Mouse (Mus musculus) right cerebral cortex, adult 18-20 months (tissue): ENCODE results near the gene AI661453.
A peak's percentile ranks its signal among the peaks of the same experiment; 100 is the strongest.
"Not testable (repeated sequence)": the region's sequence is repeated elsewhere in the genome, so short reads cannot be mapped to it uniquely, and the experiment has no call there.

ENCODE experiments used
- DNase-seq: peaks from one replicate; pipeline ENCODE4 v3.0.0; 2022; ENCODE audit warnings: mixed read lengths

The AI661453 gene

DNA sequence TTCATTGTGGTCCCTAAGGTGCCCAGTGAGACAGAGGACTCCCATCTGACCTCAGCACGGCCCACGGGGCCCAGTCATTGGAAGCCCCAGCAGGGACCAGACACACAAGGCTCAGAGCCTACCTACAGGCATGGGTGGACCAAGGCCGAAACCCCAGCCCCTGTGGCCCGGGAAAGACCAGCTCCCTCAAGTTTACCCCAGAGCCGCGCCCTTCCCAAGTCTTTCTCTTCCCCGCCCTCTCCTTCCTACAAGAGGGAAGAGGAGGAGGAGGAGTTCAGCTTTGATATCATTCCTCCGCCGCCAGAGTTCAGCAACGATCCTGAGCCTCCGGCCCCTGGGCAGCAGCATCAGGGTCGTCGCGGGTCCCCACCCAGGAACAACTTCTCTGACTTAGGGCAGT, 31.6 kb downstream of the AI661453 start:
- no peak for DNase-seq

DNA sequence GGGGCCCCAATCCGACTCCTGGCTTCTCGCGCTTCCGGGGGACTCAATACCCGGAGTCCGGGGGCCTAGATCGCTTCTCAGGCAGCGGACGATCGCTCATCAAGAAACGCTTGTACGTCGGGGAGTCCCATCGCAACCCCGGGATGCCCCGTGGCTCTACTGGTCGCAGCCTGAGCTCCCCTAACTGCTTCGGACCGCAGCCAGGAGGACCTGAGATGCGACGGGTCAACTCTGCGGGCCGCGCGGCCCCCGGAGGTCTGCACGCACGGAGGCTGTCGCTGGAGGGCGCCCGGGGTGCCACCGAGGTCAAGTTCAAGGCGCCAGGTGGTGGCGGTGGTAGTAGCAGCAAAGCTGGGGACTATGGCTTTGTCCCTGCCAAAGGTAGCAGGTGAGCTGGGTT, 32.1 kb downstream of the AI661453 start:
- DNase-seq: no peak

DNA sequence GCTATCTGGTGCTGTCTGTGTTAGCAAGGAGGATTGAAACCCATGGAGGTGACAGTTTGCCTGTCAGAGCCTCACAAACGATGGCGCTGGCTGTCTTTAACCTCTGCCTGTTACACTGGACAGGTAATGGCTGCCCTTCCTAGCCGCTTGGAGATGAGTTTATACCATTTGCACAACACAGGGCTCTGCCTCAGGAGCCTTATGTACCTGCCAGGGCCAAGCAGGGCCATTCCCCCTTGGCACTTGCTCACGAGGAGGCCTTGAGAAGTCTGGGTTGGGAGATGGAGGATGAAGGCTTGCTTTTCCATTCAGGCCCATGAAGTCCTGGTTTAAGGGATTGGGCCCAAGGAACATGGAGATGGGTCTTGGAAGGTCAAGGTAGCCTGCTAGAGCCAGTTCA, 33.2 kb downstream of the AI661453 start:
- no peak for DNase-seq

GRCm38 (mm10) chr17:47470121-47470520, 33.7 kb downstream of the AI661453 start:
- no peak for DNase-seq

- no peak for DNase-seq
Measured at GRCm38 (mm10) chr17:47470686-47471085, 34.3 kb downstream of the AI661453 start.

DNA sequence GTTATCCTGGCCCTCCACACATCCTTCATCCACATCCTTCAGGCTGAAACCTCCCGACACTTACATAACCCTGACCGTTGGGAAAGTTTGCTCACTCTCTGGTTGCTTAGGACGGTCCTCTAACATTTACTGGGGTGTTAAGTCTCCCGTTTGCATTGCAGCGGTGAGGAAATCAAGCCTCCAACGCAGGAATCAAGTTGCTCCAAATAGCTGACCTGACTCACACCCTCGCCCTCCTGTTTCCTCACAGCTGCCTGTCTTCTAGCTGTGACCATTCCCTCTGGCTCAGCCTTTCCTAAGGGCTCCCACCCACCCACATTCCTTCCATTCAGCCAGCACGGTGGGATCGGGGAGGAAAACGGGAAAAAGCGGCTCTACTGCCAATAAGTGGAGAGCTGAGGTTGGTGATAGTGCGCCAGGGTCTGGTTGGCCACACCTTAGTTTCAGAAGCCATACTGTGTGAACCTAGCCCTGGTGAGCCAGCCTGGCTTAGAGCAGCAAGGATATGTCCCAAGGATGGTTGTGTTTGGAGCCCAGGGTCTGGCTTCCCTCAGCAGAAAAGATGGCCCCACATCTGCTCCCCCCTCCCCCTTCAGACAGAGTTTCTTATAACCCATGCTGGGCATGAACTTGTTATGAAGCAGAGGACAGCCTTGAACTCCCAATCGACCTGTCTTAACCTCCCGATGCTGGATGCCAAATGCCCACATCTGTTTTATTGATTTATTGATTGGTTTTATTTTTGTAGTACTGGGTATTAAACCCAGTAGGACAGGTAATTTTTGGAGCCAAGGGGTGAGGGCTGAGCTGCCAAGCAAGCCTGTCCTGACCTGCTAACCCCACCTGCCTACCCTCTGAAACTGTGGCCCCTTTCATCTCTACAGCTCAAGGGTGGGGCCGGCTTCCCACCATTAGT, 36.3 kb downstream of the AI661453 start:
- DNase-seq: peak; percentile 20

DNA sequence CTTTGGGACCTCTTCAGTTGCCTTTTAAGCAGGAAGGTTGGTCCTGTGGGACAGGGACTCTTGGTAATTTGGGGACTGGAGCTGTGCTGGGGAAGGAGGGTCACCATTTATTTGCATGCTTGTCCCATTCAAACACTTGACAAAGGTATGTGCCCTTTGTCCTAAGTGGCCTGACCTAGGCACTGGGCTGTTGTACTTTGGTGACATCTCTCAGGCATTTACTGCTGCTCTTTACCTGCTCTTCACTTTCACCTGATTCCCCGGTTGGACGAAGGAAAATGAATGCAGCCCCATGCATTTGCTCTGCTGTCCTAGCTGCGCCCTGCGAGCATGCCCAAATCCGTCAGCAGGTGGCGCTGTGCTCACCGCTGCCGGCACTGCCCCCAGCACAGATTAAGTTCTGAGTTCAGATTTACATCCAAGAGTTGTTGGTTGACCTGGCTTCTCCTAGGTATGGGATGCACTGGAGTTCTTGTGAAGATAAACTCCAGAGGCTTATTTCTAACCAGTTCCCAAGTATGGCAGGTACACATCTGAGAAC, 37.1 kb downstream of the AI661453 start:
- no peak for DNase-seq

DNA sequence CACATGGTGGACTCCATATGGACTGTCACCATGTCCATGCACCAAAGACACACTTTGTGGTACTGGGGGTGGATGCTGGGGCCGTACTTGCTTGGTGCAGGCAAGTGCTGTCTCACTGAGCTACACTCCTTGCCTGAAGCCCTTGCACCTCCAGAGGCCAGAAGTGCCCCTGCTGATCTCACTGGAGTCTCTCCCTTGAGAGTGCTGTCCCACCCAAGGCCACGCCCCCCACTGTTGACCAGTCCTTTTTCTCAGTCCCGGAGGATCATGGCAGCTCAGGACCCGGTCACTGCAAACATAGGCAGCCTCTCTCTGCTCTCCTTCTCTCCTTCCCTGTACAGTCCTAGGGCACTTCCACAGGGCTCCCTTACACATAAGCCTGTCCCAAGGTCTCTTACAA, 37.8 kb downstream of the AI661453 start:
- no peak for DNase-seq

- DNase-seq: no peak
Measured at GRCm38 (mm10) chr17:47475181-47475580, 38.8 kb downstream of the AI661453 start.

DNA sequence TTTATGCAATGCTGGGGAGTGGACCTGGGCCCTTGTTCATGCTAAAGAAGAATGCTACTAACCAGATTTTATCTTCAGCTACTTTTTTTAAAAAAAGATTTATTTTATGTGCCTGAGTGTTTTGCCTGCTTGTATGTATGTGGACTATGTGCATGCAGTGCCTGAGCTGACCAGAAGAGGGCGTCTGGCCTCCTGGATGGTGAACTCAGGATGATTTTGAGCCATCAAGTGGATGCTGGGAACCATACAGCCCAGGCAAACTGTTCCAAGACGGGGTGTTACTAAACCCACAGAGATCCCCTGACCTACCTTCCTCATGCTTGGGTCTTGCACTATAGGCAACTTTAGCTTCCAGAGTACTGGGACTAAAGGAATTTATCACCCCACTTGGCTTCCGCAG, 39.3 kb downstream of the AI661453 start:
- DNase-seq: no peak

- DNase-seq: no peak
Measured at GRCm38 (mm10) chr17:47479887-47480286, 43.5 kb downstream of the AI661453 start.

GRCm38 (mm10) chr17:47482401-47482800, 46.0 kb downstream of the AI661453 start:
- peak; percentile 18 for DNase-seq

DNA sequence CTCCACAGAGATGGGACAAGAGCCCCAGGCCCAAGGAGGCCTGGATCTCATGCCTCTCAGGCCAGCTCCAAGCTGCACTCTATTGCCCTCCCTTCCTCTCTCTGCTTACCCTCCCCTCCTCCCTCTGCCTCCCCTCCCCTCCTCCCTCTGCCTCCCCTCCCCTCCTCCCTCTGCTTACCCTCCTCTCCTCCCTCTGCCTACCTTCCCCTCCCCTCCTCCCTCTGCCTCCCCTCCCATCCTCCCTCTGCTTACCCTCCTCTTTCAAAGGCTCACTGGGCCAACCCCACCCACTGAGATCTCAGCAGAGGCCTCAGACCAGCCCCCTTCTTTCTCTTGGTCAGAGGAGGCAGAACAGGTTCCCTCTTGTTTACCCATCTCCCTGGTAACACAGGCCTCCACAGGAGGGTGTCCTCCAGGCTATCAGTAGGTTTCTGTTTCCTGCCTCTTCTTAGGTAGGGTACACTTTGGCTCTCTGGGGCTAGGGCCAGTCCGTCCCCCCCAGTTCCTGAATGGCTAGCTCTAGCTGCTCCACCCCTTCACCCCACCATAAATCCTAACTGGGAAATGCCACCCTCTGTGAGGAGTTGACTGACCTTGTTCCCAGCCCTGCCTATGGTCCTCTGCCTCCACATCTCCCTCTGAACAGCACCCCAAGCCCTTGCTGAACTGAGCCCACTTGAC, 48.0 kb downstream of the AI661453 start:
- no peak for DNase-seq

GRCm38 (mm10) chr17:47484993-47485392, 48.6 kb downstream of the AI661453 start:
- DNase-seq: no peak

- no peak for DNase-seq
Measured at GRCm38 (mm10) chr17:47485791-47486190, 49.4 kb downstream of the AI661453 start.

DNA sequence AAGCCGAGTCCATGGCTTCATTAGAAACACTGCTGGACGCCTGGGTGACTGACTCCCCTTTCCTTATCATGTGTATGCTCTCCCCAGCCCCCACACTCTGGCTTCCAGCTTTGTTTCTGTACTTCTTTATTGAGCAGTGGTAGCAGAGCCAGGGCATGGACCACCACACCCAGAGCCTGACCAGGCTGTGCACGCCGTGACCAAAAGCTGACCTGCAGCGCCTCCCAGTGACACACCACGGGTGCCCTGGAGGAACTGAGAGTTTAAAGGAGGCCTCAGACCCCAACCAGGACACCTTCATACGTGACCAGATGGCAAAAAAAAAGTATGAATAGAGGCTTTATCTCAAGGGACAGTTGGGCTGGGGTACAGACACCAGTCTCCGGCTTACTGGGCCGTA, 54.4 kb downstream of the AI661453 start:
- DNase-seq: no peak

GRCm38 (mm10) chr17:47492731-47493130, 56.3 kb downstream of the AI661453 start:
- DNase-seq: no peak

DNA sequence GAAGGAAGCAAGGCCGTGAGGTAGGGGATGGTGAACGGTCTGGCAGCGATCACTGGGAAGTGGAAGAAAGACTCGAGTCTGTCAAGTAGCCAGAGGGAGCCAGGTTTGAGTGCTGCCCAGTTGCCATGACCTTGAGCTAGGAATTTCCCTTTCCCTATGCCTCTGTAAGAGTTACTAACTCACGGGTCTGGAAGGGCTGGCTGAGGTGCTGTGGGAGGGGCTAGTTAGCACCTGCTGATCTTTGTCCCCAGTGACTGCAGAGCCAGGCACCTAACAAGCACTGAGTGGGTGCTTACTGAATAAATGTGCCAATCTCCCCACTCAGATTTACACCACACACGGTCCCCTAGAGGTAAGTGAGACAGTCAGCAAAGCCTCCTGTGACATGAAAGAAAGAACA, 57.2 kb downstream of the AI661453 start:
- DNase-seq: no peak

- DNase-seq: no peak
Measured at GRCm38 (mm10) chr17:47494132-47494531, 57.7 kb downstream of the AI661453 start.

DNA sequence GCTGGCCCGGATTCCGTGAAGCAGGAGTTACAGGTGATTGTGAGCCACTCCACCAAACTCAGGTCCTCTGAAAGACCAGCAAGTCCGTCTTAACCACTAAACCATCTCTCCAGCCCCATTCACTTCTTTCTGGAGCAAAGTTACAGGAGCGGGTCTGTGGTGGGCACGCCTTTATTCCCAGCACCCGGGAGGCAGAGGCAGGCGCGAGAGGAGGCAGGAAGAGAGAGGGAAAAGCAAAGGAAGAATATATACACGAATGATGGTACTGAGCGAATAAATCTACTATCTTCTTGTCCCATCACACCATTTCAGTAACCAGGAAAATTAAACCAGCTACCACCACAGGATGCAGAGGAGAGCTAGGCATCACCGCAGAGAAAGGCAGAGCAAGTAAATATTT, 65.1 kb downstream of the AI661453 start:
- no peak for DNase-seq

DNA sequence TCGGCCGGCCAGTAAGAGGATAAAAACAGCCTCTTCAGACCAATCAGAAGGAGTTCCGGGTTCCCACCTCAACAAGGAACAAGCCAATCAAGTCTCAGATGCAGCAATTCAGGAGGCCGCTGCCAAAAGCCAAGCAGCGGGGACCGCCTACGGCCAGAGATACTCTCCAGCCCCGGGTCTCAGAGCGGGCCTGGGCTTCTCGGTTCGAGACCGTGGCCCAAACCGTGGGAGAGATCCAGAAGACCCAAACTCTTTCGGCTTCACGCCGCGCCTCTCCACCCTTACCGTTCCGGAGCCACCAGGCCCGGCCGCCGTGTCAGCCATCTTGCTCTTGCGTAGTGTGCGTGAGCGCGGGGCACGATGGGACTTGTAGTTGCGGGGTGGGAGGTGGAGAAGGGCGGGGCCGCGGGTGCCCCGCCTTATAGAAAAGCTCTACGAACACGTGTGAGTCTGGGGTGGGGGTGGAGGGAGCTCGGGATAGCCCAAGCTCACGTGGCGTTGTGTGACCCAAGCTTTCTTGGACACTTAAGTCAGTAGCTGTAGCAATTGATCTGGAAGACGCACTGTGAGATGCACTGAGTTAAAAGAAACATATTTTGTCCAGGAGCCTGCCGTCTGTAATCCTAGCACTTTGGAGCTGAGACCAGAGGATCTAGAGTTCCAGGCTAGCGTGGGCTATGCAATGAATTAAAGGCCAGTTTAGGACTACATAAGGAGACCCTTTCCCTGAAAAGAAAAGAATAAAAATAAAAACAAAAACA, 65.7 kb downstream of the AI661453 start, which contains the start of gene Taf8:
Gene Taf8, minus strand, starts transcription at position 347 of the 761 bp plus-strand sequence.
- peak; percentile 94 for DNase-seq

- DNase-seq: not testable (repeated sequence)
Measured at GRCm38 (mm10) chr17:47502707-47503045, 66.3 kb downstream of the AI661453 start.

DNA sequence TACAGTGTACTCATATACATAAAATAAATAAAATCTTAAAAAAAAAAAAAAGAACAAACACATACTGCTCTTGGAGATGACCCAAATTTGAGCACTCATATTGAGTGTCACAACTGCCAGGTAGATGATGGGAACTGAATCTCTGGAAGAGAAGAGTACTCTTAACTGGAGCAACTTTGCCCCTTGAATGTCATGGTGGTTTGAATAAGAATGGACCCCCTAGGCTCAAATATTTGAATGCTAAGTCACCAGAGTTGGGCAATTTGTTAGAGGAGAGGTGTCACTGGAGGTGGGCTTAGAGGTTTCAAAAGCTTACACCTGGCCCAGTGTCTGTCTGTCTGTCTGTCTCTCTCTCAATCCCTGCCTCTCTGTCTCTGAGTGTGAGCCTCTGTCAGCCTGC, 67.3 kb downstream of the AI661453 start:
- DNase-seq: no peak
